Mouse (Mus musculus): ENCODE measurements around the gene U2af2. TPM values are rescaled to one million over a fixed set of nuclear protein-coding genes. Genes with fewer than 3 reads are reported as not detected.

Gene U2af2
- polyA plus RNA-seq, 1 experiment from 2014 or later = 148 TPM

DNA sequence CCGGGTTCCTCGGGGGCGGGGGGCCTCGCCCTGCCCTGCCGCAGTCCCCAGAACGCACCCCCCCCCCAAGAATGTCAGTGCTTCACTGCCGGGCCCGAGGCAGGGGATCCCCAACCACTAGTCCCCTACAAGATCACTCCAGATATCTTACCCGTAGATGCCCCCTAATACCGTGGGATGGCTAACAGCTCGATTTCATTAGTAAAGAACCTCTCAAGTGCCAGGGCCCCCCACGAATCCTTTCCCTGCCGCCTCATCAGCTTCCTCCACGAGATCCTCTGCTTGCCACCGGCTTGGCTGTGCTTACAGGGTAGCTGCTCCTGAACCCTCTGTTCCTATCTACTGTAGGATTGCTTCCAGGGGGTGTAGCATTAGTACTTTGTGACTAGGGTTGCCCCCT, 41.3 kb upstream of the U2af2 start:
- Histone ChIP-seq H3K36me3 (peaks cover 36% of the 10 kb centered on the region), H3K27ac (replicated peaks) (peak overlapping the region; percentile 94), H3K9ac (replicated peaks) (peak overlapping the region; percentile 94), H3K27me3 (no peaks in the 10 kb centered on the region), H3K4me1 (peaks cover 23% of the 10 kb centered on the region), H3K4me2 (replicated peaks) (peak overlapping the region; percentile 86), H3K4me3 (peak overlapping the region; percentile 93), H3K9me3 (no peaks in the 10 kb centered on the region)
- 0 out of 2 replicates have a peak, but pooled peaks have one; percentile 1 for ATAC-seq (ENCODE audit: low FRiP score, low read depth)
- 0% methylated on average over 11 of the region's 15 CpGs for WGBS

DNA sequence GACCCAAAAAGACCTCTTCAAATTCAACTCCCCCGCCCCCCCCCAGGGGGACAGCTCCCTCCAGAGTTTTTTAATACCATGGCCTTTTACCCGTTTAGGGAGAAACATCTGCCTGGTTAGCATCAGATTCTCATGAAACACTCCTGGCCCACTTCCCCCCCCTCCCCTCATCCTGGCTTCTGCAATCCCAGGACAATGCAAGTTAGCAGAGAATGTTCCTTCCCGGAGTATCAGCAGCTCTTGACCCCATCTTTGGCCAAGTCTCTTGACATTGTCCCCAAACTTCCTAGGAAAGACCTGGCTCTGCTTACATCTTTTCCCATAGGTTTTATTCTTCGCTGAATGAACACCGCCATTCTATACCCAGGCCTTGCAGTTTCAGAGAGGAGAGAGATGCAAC, 40.7 kb upstream of the U2af2 start:
- H3K27me3 ChIP-seq = no peaks in the 10 kb centered on the region
- ATAC-seq (ENCODE audit: low FRiP score, low read depth) = no peak
- peak overlapping the region; percentile 94 for H3K27ac ChIP-seq (replicated peaks)
- peak overlapping the region; percentile 86 for H3K4me2 ChIP-seq (replicated peaks)
- peak overlapping the region; percentile 94 for H3K9ac ChIP-seq (replicated peaks)
- H3K9me3 ChIP-seq = no peaks in the 10 kb centered on the region
- 52% methylated on average over 5 of the region's 5 CpGs for whole genome bisulfite sequencing
- peak overlapping the region; percentile 93 for H3K4me3 ChIP-seq
- peaks cover 18% of the 10 kb centered on the region for H3K4me1 ChIP-seq
- peaks cover 36% of the 10 kb centered on the region for H3K36me3 ChIP-seq

DNA sequence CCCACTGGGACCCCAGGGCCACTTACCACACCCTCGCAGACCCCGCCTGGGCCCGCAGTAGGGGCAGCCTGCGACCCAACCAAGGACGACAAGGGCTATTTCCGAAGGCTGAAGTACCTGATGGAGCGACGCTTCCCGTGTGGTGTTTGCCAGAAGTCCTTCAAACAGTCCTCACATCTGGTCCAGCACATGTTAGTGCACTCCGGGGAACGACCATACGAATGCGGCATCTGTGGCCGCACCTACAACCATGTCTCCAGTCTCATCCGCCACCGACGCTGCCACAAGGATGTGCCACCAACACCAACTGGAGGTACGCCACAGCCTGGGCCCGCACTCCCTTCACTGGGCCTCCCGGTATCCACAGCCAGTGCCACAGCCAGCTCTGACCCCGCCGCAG, 32.4 kb upstream of the U2af2 start:
- H3K27me3 ChIP-seq = no peaks in the 10 kb centered on the region
- no peak overlapping the region for H3K4me2 ChIP-seq (replicated peaks)
- no peak overlapping the region for H3K4me3 ChIP-seq
- H3K9me3 ChIP-seq = peaks cover 30% of the 10 kb centered on the region
- no peaks in the 10 kb centered on the region for H3K4me1 ChIP-seq
- no peak overlapping the region for H3K9ac ChIP-seq (replicated peaks)
- H3K36me3 ChIP-seq = peaks cover 79% of the 10 kb centered on the region
- no peak overlapping the region for H3K27ac ChIP-seq (replicated peaks)
- no peak for ATAC-seq (ENCODE audit: low FRiP score, low read depth)
- WGBS = 92% methylated on average over 22 of the region's 22 CpGs

DNA sequence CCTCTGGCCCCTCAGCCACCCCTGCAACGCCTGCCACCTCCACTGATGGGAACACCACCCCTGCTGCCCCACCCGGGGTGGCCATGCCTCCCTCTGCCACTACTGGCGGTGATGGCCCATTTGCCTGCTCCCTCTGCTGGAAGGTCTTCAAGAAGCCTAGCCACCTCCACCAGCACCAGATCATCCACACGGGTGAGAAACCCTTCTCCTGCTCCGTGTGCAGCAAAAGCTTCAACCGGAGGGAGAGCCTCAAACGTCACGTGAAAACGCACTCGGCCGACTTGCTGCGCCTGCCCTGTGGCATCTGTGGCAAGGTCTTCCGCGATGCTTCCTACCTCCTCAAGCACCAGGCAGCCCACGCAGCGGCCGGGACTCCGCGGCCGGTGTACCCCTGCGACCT, 32.0 kb upstream of the U2af2 start:
- no peaks in the 10 kb centered on the region for H3K27me3 ChIP-seq
- H3K9me3 ChIP-seq = peaks cover 30% of the 10 kb centered on the region
- no peak for ATAC-seq (ENCODE audit: low FRiP score, low read depth)
- no peak overlapping the region for H3K4me3 ChIP-seq
- no peak overlapping the region for H3K9ac ChIP-seq (replicated peaks)
- 92% methylated on average over 21 of the region's 21 CpGs for WGBS
- H3K27ac ChIP-seq (replicated peaks) = no peak overlapping the region
- H3K4me2 ChIP-seq (replicated peaks) = no peak overlapping the region
- no peaks in the 10 kb centered on the region for H3K4me1 ChIP-seq
- peaks cover 79% of the 10 kb centered on the region for H3K36me3 ChIP-seq

DNA sequence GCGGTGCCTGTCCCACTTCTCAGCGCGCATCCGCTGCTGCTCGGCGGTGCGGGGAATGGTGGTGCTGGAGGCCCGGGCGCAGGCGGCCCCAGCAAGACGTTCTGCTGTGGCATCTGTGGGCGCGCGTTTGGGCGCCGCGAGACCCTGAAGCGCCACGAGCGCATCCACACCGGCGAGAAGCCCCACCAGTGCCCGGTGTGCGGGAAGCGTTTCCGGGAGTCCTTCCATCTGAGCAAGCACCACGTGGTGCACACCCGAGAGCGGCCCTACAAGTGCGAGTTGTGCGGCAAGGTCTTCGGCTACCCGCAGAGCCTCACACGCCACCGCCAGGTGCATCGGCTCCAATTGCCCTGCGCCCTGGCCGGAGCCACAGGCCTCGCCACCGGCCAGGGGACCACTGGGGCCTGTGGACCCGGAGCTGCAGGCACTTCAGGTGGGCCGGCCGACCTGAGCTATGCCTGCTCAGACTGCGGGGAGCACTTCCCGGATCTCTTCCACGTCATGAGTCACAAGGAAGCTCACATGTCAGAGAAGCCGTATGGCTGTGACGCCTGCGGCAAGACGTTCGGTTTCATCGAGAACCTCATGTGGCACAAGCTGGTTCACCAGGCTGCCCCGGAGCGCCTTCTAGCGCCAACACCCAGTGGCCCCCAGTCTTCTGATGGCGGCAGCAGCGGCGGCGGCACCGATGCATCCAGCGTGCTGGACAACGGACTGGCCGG, 31.2 kb upstream of the U2af2 start:
- Histone ChIP-seq H3K27me3 (no peaks in the 10 kb centered on the region), H3K4me3 (0 out of 2 replicates have a peak overlapping the region, but pooled peaks have one; percentile 12), H3K9me3 (peaks cover 30% of the 10 kb centered on the region), H3K4me1 (no peaks in the 10 kb centered on the region), H3K9ac (replicated peaks) (no peak overlapping the region), H3K27ac (replicated peaks) (no peak overlapping the region), H3K36me3 (peaks cover 85% of the 10 kb centered on the region), H3K4me2 (replicated peaks) (no peak overlapping the region)
- no peak; the same call in 1 of the 2 replicates for ATAC-seq (ENCODE audit: low FRiP score, low read depth)
- WGBS = 86% methylated on average over 63 of the region's 63 CpGs

DNA sequence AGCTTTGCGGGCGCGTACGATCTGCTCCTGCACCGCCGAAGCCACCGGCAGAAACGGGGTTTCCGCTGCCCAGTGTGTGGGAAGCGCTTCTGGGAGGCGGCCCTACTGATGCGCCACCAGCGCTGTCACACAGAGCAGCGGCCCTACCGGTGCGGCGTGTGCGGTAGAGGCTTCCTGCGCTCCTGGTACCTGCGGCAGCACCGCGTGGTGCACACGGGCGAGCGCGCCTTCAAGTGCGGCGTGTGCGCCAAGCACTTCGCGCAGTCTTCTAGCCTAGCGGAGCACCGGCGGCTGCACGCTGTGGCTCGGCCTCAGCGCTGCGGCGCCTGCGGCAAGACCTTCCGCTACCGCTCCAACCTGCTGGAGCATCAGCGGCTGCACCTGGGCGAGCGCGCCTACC, 30.4 kb upstream of the U2af2 start:
- 78% methylated on average over 46 of the region's 46 CpGs for WGBS
- peaks cover 93% of the 10 kb centered on the region for H3K36me3 ChIP-seq
- no peak for ATAC-seq (ENCODE audit: low FRiP score, low read depth)

DNA sequence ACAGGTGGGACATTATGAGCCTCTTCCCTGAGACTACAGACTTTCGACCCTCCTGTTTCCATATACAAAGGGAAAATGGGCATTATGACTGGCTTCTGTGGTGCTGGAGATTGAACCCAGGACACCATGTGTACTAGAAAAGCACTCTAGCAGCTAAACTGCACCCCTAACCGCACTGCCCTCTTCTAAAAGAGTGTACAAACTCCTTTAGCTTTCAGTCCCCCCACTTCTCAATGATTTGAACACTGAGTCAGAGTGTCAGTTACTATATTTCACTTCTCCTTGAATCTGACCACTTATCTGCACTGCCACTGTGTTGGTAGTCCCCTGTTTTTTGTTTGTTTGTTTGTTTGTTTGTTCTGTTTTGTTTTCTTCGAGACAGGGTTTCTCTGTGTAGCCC, 28.1 kb upstream of the U2af2 start, which contains the start of gene 4632433K11Rik:
Gene 4632433K11Rik (plus strand): TSS at position 301 of the 400 bp plus-strand sequence.
- no peak within 1 kb of the TSS for H3K27ac ChIP-seq (replicated peaks)
- H3K27me3 ChIP-seq = no peaks in the 10 kb centered on the region
- no peak within 1 kb of the TSS for H3K4me2 ChIP-seq (replicated peaks)
- no peak for ATAC-seq (ENCODE audit: low FRiP score, low read depth)
- H3K36me3 ChIP-seq = peaks cover 77% of the 10 kb centered on the region
- H3K4me1 ChIP-seq = peaks cover 10% of the 10 kb centered on the region
- H3K9ac ChIP-seq (replicated peaks) = no peak within 1 kb of the TSS
- WGBS = 86% methylated on average over 3 of the region's 3 CpGs
- peaks cover 30% of the 10 kb centered on the region for H3K9me3 ChIP-seq
- no peak within 1 kb of the TSS for H3K4me3 ChIP-seq

More for the DNA sequence above, 30.4 kb upstream of the U2af2 start:
- no peak overlapping the region for H3K4me3 ChIP-seq
- H3K4me2 ChIP-seq (replicated peaks) = no peak overlapping the region
- no peaks in the 10 kb centered on the region for H3K4me1 ChIP-seq
- H3K9ac ChIP-seq (replicated peaks) = no peak overlapping the region
- no peak overlapping the region for H3K27ac ChIP-seq (replicated peaks)
- H3K27me3 ChIP-seq = no peaks in the 10 kb centered on the region
- peaks cover 30% of the 10 kb centered on the region for H3K9me3 ChIP-seq

DNA sequence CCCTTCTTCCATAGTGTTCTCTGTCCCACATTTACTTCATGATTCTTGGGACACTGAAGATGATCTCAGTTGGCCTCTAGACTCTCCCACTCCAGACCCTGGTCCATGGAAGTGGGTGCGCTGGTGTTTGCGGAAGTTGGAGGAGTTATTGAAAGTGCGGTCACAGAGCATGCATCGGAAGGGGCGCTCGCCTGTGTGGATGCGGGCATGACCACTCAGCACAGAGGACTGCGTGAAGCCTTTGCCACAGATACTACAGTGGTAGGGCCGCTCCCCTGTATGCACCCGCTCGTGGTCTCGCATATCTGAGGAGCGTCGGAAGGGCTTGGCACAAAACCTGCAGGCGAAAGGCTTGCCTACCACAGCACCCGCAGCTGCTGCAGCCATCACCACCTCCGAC, 26.3 kb upstream of the U2af2 start:
- 92% methylated on average over 17 of the region's 17 CpGs for WGBS
- no peak overlapping the region for H3K9ac ChIP-seq (replicated peaks)
- H3K4me3 ChIP-seq = no peak overlapping the region
- H3K4me1 ChIP-seq = peaks cover 18% of the 10 kb centered on the region
- peaks cover 58% of the 10 kb centered on the region for H3K36me3 ChIP-seq
- H3K9me3 ChIP-seq = peaks cover 15% of the 10 kb centered on the region
- H3K27me3 ChIP-seq = no peaks in the 10 kb centered on the region
- ATAC-seq (ENCODE audit: low FRiP score, low read depth) = no peak
- H3K27ac ChIP-seq (replicated peaks) = no peak overlapping the region
- no peak overlapping the region for H3K4me2 ChIP-seq (replicated peaks)

DNA sequence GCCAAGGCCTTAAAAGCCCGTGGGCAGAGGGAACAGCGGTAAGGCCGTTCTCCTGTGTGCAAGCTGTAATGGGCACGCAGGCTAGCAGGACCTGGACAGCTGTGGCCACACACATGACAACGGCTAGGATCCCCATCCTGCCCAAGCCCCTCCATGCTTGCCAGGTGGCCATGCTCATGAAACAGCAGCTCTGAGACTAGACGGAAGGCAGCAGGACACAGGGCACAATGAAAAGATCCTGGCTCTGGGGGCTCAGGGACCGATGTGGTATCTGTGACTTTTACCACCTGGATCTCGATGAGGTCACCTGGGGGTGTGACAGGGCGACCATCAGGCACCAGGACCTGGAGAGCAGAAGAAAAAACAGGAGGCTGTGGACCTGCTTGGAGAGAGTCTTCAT, 25.8 kb upstream of the U2af2 start:
- Histone ChIP-seq H3K4me1 (peaks cover 18% of the 10 kb centered on the region), H3K27me3 (no peaks in the 10 kb centered on the region), H3K36me3 (peaks cover 53% of the 10 kb centered on the region), H3K27ac (replicated peaks) (no peak overlapping the region), H3K4me3 (no peak overlapping the region), H3K4me2 (replicated peaks) (no peak overlapping the region), H3K9ac (replicated peaks) (no peak overlapping the region), H3K9me3 (peaks cover 10% of the 10 kb centered on the region)
- no peak for ATAC-seq (ENCODE audit: low FRiP score, low read depth)
- 93% methylated on average over 9 of the region's 9 CpGs for WGBS

DNA sequence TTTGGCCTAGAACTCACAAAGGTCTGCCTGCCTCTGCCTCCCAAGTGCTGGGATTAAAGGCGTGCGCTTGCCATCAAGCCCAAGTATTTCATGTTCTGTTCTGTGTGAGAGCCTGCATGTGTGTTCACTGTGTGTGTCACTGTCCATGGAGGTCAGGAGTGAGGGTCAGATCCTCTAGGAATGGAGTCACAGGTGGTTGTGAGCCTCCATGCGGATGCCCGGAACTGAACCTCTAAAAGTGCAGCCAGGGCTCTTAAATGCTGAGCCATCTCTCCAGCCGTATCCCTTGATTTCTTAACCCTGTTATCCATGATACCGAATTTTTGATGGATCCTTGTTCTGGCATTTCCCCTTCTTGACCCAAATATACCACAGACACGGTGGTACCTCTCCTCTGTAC, 24.9 kb upstream of the U2af2 start:
- no peak overlapping the region for H3K9ac ChIP-seq (replicated peaks)
- WGBS = 92% methylated on average over 7 of the region's 7 CpGs
- no peaks in the 10 kb centered on the region for H3K27me3 ChIP-seq
- no peak overlapping the region for H3K4me2 ChIP-seq (replicated peaks)
- H3K36me3 ChIP-seq = peaks cover 44% of the 10 kb centered on the region
- ATAC-seq (ENCODE audit: low FRiP score, low read depth) = no peak
- H3K4me3 ChIP-seq = no peak overlapping the region
- peaks cover under 1% of the 10 kb centered on the region; the same call in 1 of the 2 replicates for H3K9me3 ChIP-seq
- peaks cover 18% of the 10 kb centered on the region for H3K4me1 ChIP-seq
- H3K27ac ChIP-seq (replicated peaks) = no peak overlapping the region

DNA sequence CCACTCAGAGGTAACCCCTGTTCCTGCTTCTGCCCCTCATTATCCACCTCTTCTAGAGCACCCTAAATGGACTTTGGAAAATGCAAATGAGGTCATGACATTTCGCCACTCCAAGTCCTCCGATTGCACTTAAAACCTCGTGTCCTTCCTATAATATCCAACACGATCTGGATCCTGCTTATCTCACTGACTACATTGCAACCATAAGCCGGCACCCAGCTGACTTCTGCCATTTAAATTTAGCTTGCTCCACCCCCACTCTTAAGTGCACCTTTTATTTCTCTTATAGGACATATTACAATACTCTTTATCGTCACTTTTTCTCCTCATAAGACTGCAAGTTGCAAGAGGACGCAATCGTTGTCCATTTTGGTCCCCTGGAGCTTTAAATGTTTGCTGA, 24.5 kb upstream of the U2af2 start:
- Histone ChIP-seq H3K9ac (replicated peaks) (0 out of 2 replicates have a peak overlapping the region, but pooled peaks have one; percentile 32), H3K36me3 (peaks cover 40% of the 10 kb centered on the region), H3K4me2 (replicated peaks) (peak overlapping the region; percentile 60), H3K4me3 (peak overlapping the region; percentile 71), H3K4me1 (peaks cover 18% of the 10 kb centered on the region), H3K9me3 (no peaks in the 10 kb centered on the region), H3K27ac (replicated peaks) (peak overlapping the region; percentile 96; the same call in 1 of the 2 replicates), H3K27me3 (no peaks in the 10 kb centered on the region)
- 89% methylated on average over 8 of the region's 8 CpGs for WGBS
- no peak for ATAC-seq (ENCODE audit: low FRiP score, low read depth)

DNA sequence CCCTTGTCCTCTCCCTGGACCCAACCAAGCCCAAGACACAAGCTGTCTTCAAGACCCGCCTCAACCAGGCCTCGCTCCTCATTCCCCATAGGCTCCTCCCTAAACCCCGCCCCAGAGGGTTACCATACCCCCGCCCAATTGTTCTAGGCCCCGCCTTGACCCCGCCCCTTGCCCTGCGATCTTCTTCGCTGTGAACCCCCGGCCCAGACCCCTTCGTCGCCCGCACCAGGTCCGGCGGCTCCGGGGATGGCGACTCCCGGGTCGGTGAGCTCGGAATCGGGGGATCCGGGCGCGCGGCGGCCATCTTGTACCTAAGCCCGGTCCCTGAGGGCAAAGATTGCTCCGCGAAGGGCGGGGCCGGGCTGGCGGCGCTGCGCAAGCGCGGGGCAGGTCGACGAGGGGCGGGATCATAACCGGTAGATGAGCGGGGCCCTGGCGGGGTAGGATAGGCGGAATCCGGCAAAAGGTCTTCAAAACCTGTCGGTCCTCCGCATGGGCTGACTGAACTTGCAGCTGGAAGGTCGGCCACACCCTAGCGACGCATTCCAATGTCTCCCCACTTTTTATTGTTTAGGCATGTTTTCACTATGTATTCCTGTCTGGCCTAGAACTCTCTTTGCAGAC, 23.7 kb upstream of the U2af2 start, which contains the start of gene Zfp784:
Gene Zfp784 (minus strand): TSS at position 338 of the 624 bp plus-strand sequence.
- H3K9ac ChIP-seq (replicated peaks) = peak within 1 kb of the TSS; percentile 68
- H3K9me3 ChIP-seq = no peaks in the 10 kb centered on the region
- H3K4me1 ChIP-seq = peaks cover 18% of the 10 kb centered on the region
- peak within 1 kb of the TSS; percentile 96 for H3K27ac ChIP-seq (replicated peaks)
- no peaks in the 10 kb centered on the region for H3K27me3 ChIP-seq
- peaks cover 33% of the 10 kb centered on the region for H3K36me3 ChIP-seq
- H3K4me3 ChIP-seq = peak within 1 kb of the TSS; percentile 71
- peak within 1 kb of the TSS; percentile 60 for H3K4me2 ChIP-seq (replicated peaks)
- ATAC-seq (ENCODE audit: low FRiP score, low read depth) = peak; percentile 97
- under 1% methylated on average over 47 of the region's 48 CpGs for WGBS
